Mouse (Mus musculus): ENCODE results near the gene Smim6. TPM values are rescaled to one million over a fixed set of nuclear protein-coding genes. Genes with fewer than 3 reads are reported as not detected.

The Smim6 gene
- polyA plus RNA-seq, 1 experiment, result not detected

GRCm38 (mm10) chr11:115899486-115900266 lies 12.1 kb upstream of the Smim6 start, which contains the start of gene Smim5:
Smim5 (plus strand) TSS chr11:115899966.
- no peaks in the 10 kb centered on the region for H3K4me1 ChIP-seq (ENCODE audit: control insufficient read depth, insufficient read depth, low read length)
- H3K27ac ChIP-seq (ENCODE audit: insufficient read depth, low read length), result no peak within 1 kb of the TSS
- TF ChIP-seq CTCF (IDR thresholded peaks at IDR 0.05; ENCODE audit: borderline replicate concordance, insufficient read depth, low read length) (no peak), POLR2A (IDR thresholded peaks at IDR 0.05; ENCODE audit: low read depth, low read length) (no peak)
- no peak within 1 kb of the TSS for H3K4me3 ChIP-seq (ENCODE audit: insufficient read depth, low read length)

GRCm38 (mm10) chr11:115900561-115901337 lies 11.1 kb upstream of the Smim6 start:
- TF ChIP-seq CTCF (IDR thresholded peaks at IDR 0.05; ENCODE audit: borderline replicate concordance, insufficient read depth, low read length), result no peak
- TF ChIP-seq POLR2A (IDR thresholded peaks at IDR 0.05; ENCODE audit: low read depth, low read length), result no peak
- Histone ChIP-seq H3K4me1 (ENCODE audit: control insufficient read depth, insufficient read depth, low read length) (no peaks in the 10 kb centered on the region), H3K4me3 (ENCODE audit: insufficient read depth, low read length) (no peak overlapping the region), H3K27ac (ENCODE audit: insufficient read depth, low read length) (no peak overlapping the region)

- Histone ChIP-seq H3K4me1 (ENCODE audit: control insufficient read depth, insufficient read depth, low read length) (no peaks in the 10 kb centered on the region), H3K4me3 (ENCODE audit: insufficient read depth, low read length) (no peak overlapping the region), H3K27ac (ENCODE audit: insufficient read depth, low read length) (no peak overlapping the region)
- TF ChIP-seq CTCF (IDR thresholded peaks at IDR 0.05; ENCODE audit: borderline replicate concordance, insufficient read depth, low read length) (no peak), POLR2A (IDR thresholded peaks at IDR 0.05; ENCODE audit: low read depth, low read length) (no peak)
Observed at GRCm38 (mm10) chr11:115901338-115902161, 10.3 kb upstream of the Smim6 start.

GRCm38 (mm10) chr11:115902177-115902576 lies 9.6 kb upstream of the Smim6 start:
- TF ChIP-seq POLR2A (IDR thresholded peaks at IDR 0.05; ENCODE audit: low read depth, low read length) (no peak), CTCF (IDR thresholded peaks at IDR 0.05; ENCODE audit: borderline replicate concordance, insufficient read depth, low read length) (no peak)
- no peak overlapping the region for H3K4me3 ChIP-seq (ENCODE audit: insufficient read depth, low read length)
- H3K27ac ChIP-seq (ENCODE audit: insufficient read depth, low read length), result no peak overlapping the region
- no peaks in the 10 kb centered on the region for H3K4me1 ChIP-seq (ENCODE audit: control insufficient read depth, insufficient read depth, low read length)

- Histone ChIP-seq H3K4me3 (ENCODE audit: insufficient read depth, low read length) (no peak overlapping the region), H3K4me1 (ENCODE audit: control insufficient read depth, insufficient read depth, low read length) (no peaks in the 10 kb centered on the region), H3K27ac (ENCODE audit: insufficient read depth, low read length) (no peak overlapping the region)
- TF ChIP-seq POLR2A (IDR thresholded peaks at IDR 0.05; ENCODE audit: low read depth, low read length) (no peak), CTCF (IDR thresholded peaks at IDR 0.05; ENCODE audit: borderline replicate concordance, insufficient read depth, low read length) (no peak)
Observed at GRCm38 (mm10) chr11:115902831-115903230, 9.0 kb upstream of the Smim6 start.

GRCm38 (mm10) chr11:115903384-115904230 lies 8.2 kb upstream of the Smim6 start:
- Histone ChIP-seq H3K27ac (ENCODE audit: insufficient read depth, low read length) (no peak overlapping the region), H3K4me3 (ENCODE audit: insufficient read depth, low read length) (no peak overlapping the region), H3K4me1 (ENCODE audit: control insufficient read depth, insufficient read depth, low read length) (no peaks in the 10 kb centered on the region)
- TF ChIP-seq POLR2A (IDR thresholded peaks at IDR 0.05; ENCODE audit: low read depth, low read length), result no peak
- TF ChIP-seq CTCF (IDR thresholded peaks at IDR 0.05; ENCODE audit: borderline replicate concordance, insufficient read depth, low read length), result no peak

GRCm38 (mm10) chr11:115904231-115904955 lies 7.4 kb upstream of the Smim6 start:
- H3K27ac ChIP-seq (ENCODE audit: insufficient read depth, low read length), result no peak overlapping the region
- H3K4me3 ChIP-seq (ENCODE audit: insufficient read depth, low read length), result no peak overlapping the region
- H3K4me1 ChIP-seq (ENCODE audit: control insufficient read depth, insufficient read depth, low read length), result no peaks in the 10 kb centered on the region
- no peak for TF ChIP-seq POLR2A (IDR thresholded peaks at IDR 0.05; ENCODE audit: low read depth, low read length)
- no peak for TF ChIP-seq CTCF (IDR thresholded peaks at IDR 0.05; ENCODE audit: borderline replicate concordance, insufficient read depth, low read length)

GRCm38 (mm10) chr11:115904956-115905790 lies 6.6 kb upstream of the Smim6 start:
- Histone ChIP-seq H3K4me1 (ENCODE audit: control insufficient read depth, insufficient read depth, low read length) (no peaks in the 10 kb centered on the region), H3K27ac (ENCODE audit: insufficient read depth, low read length) (no peak overlapping the region), H3K4me3 (ENCODE audit: insufficient read depth, low read length) (no peak overlapping the region)
- TF ChIP-seq POLR2A (IDR thresholded peaks at IDR 0.05; ENCODE audit: low read depth, low read length), result no peak
- no peak for TF ChIP-seq CTCF (IDR thresholded peaks at IDR 0.05; ENCODE audit: borderline replicate concordance, insufficient read depth, low read length)

Data from embryonic fibroblast, embryonic 13.5 days (primary cell).